Mouse (Mus musculus): ENCODE measurements around the gene Mobp.

- no peak for TF ChIP-seq CHD2 (IDR thresholded peaks at IDR 0.05; ENCODE audit: low read depth, low read length)
- no peak for TF ChIP-seq HCFC1 (IDR thresholded peaks at IDR 0.05; ENCODE audit: borderline replicate concordance, insufficient read depth, low read length)
- no peak for TF ChIP-seq ZC3H11A (IDR thresholded peaks at IDR 0.05; ENCODE audit: borderline replicate concordance, low read depth, low read length)
- no peak for TF ChIP-seq ZNF384 (IDR thresholded peaks at IDR 0.05; ENCODE audit: low read depth, low read length)
- no peak for TF ChIP-seq MAFK (IDR thresholded peaks at IDR 0.05; ENCODE audit: insufficient read depth, low read depth, low read length)
Measured at GRCm38 (mm10) chr9:120201743-120202142, 52.2 kb downstream of the Mobp start.
